Mouse (Mus musculus): ENCODE results near the gene Larp4. TPM values are rescaled to one million over a fixed set of nuclear protein-coding genes. Genes with fewer than 3 reads are reported as not detected.

Larp4 gene
- total and polyA plus RNA-seq, 3 experiments: 168 to 216 (median 193) TPM

DNA sequence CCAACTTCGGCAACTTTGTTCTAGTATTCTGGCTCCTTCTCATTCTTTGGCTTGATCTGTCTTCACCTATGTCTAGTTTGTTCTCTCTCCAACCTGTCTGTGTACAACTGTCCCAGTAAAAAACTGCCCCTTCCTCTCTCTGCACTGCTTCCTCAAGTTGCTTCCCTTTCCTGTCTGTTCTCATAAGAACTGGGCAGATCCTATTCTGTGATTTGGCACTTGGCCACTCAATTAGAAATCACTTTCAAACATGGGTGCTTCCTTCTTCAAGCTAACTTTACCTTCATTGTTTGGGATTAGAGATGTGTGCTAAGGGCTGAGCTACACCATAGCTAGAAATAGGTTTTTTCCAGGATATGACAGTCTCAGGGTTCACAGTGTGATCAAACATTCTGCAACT, 741 bp downstream of the Larp4 start:
- H3K4me1 ChIP-seq (ENCODE audit: control insufficient read depth in 1 of 2, insufficient read depth in 2 of 2, low read length in 2 of 2): peaks cover 7 to 17% of the 10 kb centered on the region in 2 experiments
- no peak overlapping the region for H3K27ac ChIP-seq (ENCODE audit: control insufficient read depth, low read depth, low read length)
- no peaks in the 10 kb centered on the region for H3K9me3 ChIP-seq (replicated peaks; ENCODE audit: insufficient read depth, low read length)
- TF ChIP-seq BHLHE40 (IDR thresholded peaks at IDR 0.05; ENCODE audit: borderline replicate concordance, low read depth, low read length) (no peak), ZKSCAN1 (IDR thresholded peaks at IDR 0.05; ENCODE audit: low read depth, low read length) (no peak), POLR2AphosphoS2 (IDR thresholded peaks at IDR 0.05; ENCODE audit: low read length) (no peak), SIN3A (IDR thresholded peaks at IDR 0.05; ENCODE audit: low read length) (no peak), SMC3 (IDR thresholded peaks at IDR 0.05; ENCODE audit: low read depth, low read length) (no peak), USF2 (IDR thresholded peaks at IDR 0.05; ENCODE audit: borderline replicate concordance in 1 of 2, insufficient read depth in 1 of 2, low read depth in 1 of 2, low read length in 2 of 2) (no peak), CHD1 (IDR thresholded peaks at IDR 0.05; ENCODE audit: low read depth, low read length) (no peak), RCOR1 (IDR thresholded peaks at IDR 0.05; ENCODE audit: low read depth, low read length) (0 out of 2 replicates have a peak, but pooled peaks have one; percentile 12)
- H3K36me3 ChIP-seq (ENCODE audit: control insufficient read depth in 1 of 2, insufficient read depth in 2 of 2, low read length in 2 of 2): peaks cover 0 to 28% of the 10 kb centered on the region in 2 experiments; a peak in 3 of 4 replicates
- peaks cover 28% of the 10 kb centered on the region for H3K79me2 ChIP-seq (ENCODE audit: control insufficient read depth, insufficient read depth, low read length, poor library complexity)
- H3K27me3 ChIP-seq (ENCODE audit: control insufficient read depth in 1 of 2, insufficient read depth in 2 of 2, low read length in 2 of 2): peaks cover 6 to 20% of the 10 kb centered on the region in 2 experiments; a peak in 3 of 4 replicates
- peak; percentile 59 for DNase-seq (ENCODE audit: low read depth, low spot score)
- H3K9ac ChIP-seq (ENCODE audit: control insufficient read depth, low read depth, low read length, poor library complexity, severe bottlenecking): no peak overlapping the region
- H3K4me3 ChIP-seq (ENCODE audit: control insufficient read depth in 1 of 2, insufficient read depth in 1 of 2, low read depth in 2 of 2, low read length in 2 of 2): no peak overlapping the region

DNA sequence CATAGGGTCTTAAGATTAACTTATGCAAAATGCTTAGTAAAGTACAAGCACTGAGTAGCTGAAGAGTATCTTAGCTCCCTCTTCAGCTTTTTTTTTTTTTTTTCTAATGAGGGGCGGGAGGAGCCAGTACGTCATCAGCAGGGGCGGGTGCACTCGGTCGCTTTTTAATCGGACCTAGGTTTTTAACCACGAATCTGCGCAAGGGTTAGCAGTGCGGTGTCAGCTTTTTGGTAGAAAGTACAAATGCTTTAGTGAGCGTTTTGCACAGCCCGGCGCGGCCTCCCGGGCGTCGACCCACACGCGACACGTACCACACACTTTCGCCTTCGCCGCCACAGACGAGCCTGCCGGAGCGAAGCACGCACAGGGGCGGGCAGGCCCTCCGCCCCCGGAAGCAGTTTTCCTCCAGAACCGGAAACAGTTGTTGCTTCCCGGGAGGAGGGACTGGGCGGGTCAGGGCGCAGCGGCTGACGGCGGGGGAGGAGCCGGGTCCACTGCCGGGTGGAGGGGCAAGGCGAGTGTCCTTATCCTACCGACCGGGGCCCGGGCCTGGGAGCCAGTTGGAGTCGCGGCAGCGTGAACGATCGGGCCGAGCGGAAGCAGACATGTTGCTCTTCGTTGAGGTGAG, 2.6 kb downstream of the Larp4 start:
- Histone ChIP-seq H3K27me3 (ENCODE audit: control insufficient read depth in 1 of 2, insufficient read depth in 2 of 2, low read length in 2 of 2) (peaks cover 4 to 5% of the 10 kb centered on the region in 2 experiments; a peak in 3 of 4 replicates), H3K4me1 (ENCODE audit: control insufficient read depth in 1 of 2, insufficient read depth in 2 of 2, low read length in 2 of 2) (peaks cover 12 to 19% of the 10 kb centered on the region in 2 experiments), H3K4me3 (ENCODE audit: control insufficient read depth in 1 of 2, insufficient read depth in 1 of 2, low read depth in 2 of 2, low read length in 2 of 2) (peak overlapping the region; percentile 61 to 98), H3K36me3 (ENCODE audit: control insufficient read depth in 1 of 2, insufficient read depth in 2 of 2, low read length in 2 of 2) (peaks cover 0 to 39% of the 10 kb centered on the region in 2 experiments; a peak in 3 of 4 replicates), H3K9me3 (replicated peaks; ENCODE audit: insufficient read depth, low read length) (no peaks in the 10 kb centered on the region), H3K79me2 (ENCODE audit: control insufficient read depth, insufficient read depth, low read length, poor library complexity) (peaks cover 45% of the 10 kb centered on the region), H3K9ac (ENCODE audit: control insufficient read depth, low read depth, low read length, poor library complexity, severe bottlenecking) (peak overlapping the region; percentile 99), H3K27ac (ENCODE audit: control insufficient read depth, low read depth, low read length) (peak overlapping the region; percentile 90)
- peak; percentile 99 for DNase-seq (ENCODE audit: low read depth, low spot score)
- TF ChIP-seq USF1 (IDR thresholded peaks at IDR 0.05; ENCODE audit: low read depth, low read length) (no peak; the same call in none of the 2 replicates), USF2 (IDR thresholded peaks at IDR 0.05; ENCODE audit: borderline replicate concordance in 1 of 2, insufficient read depth in 1 of 2, low read depth in 1 of 2, low read length in 2 of 2) (no peak), TCF12 (IDR thresholded peaks at IDR 0.05; ENCODE audit: low read depth, low read length) (peak; percentile 77), GATA1 (IDR thresholded peaks at IDR 0.05; ENCODE audit: low read depth, low read length) (no peak), ZKSCAN1 (IDR thresholded peaks at IDR 0.05; ENCODE audit: low read depth, low read length) (peak; percentile 76; the same call in 1 of the 2 replicates), ZC3H11A (IDR thresholded peaks at IDR 0.05; ENCODE audit: low read depth, low read length) (no peak), POLR2AphosphoS5 (IDR thresholded peaks at IDR 0.05; ENCODE audit: borderline replicate concordance, low read depth, low read length) (no peak), GABPA (IDR thresholded peaks at IDR 0.05; ENCODE audit: low read depth, low read length) (no peak), BHLHE40 (IDR thresholded peaks at IDR 0.05; ENCODE audit: borderline replicate concordance, low read depth, low read length) (no peak), SIN3A (IDR thresholded peaks at IDR 0.05; ENCODE audit: low read length) (peak; percentile 97), MAFK (IDR thresholded peaks at IDR 0.05; ENCODE audit: borderline replicate concordance, low read depth, low read length) (no peak), NELFE (IDR thresholded peaks at IDR 0.05; ENCODE audit: low read depth, low read length) (peak; percentile 98), SMC3 (IDR thresholded peaks at IDR 0.05; ENCODE audit: low read depth, low read length) (no peak), KAT2A (conservative IDR thresholded peaks at IDR 0.05; ENCODE audit: low read depth, low read length) (peak; percentile 93), POLR2A (IDR thresholded peaks at IDR 0.05; ENCODE audit: control insufficient read depth in 1 of 2, insufficient read depth in 1 of 2, low read depth in 1 of 2, low read length in 2 of 2, poor library complexity in 1 of 2) (peak; percentile 93 to 97), UBTF (IDR thresholded peaks at IDR 0.05; ENCODE audit: borderline replicate concordance, insufficient read depth, low read depth, low read length) (no peak), TBP (IDR thresholded peaks at IDR 0.05; ENCODE audit: low read depth, low read length) (no peak), CHD1 (IDR thresholded peaks at IDR 0.05; ENCODE audit: low read depth, low read length) (no peak), NRF1 (IDR thresholded peaks at IDR 0.05; ENCODE audit: insufficient read depth, low read depth, low read length, poor library complexity, severe bottlenecking) (0 out of 2 replicates have a peak, but pooled peaks have one; percentile 47), MEF2A (IDR thresholded peaks at IDR 0.05; ENCODE audit: extremely low read depth, insufficient replicate concordance, low read depth, low read length, poor library complexity, severe bottlenecking) (no peak), CTCF (IDR thresholded peaks at IDR 0.05 in 2 of 3, conservative IDR thresholded peaks at IDR 0.05 in 1 of 3; ENCODE audit: control insufficient read depth in 1 of 3, insufficient read depth in 1 of 3, low read depth in 2 of 3, low read length in 3 of 3, poor library complexity in 1 of 3, severe bottlenecking in 1 of 3) (no peak), MXI1 (IDR thresholded peaks at IDR 0.05; ENCODE audit: low read depth, low read length) (no peak), CHD2 (IDR thresholded peaks at IDR 0.05; ENCODE audit: low read length) (peak; percentile 79), JUND (IDR thresholded peaks at IDR 0.05; ENCODE audit: low read depth, low read length) (no peak), ZNF384 (IDR thresholded peaks at IDR 0.05; ENCODE audit: low read depth, low read length) (peak; percentile 99), HCFC1 (IDR thresholded peaks at IDR 0.05; ENCODE audit: low read depth, low read length) (peak; percentile 96)

Data from MEL (cell line).